Mouse (Mus musculus) liver, embryonic 14 days (tissue): Measurements from ENCODE around the gene Gm5155. TPM values are rescaled to one million over a fixed set of nuclear protein-coding genes. Genes with fewer than 3 reads are reported as not detected.

Experiments used
- polyA plus RNA-seq: library from polyadenylated mRNA; depleted of rRNA; stranded (reverse); fragments of >200 nt; gene quantifications from 2 replicates; pipeline ENCODE4 v1.2.3, GENCODE M21; 2012; rRNA removed

Gm5155 gene
- polyA plus RNA-seq = 0.01 and 0.02 TPM in 2 replicates

DNA sequence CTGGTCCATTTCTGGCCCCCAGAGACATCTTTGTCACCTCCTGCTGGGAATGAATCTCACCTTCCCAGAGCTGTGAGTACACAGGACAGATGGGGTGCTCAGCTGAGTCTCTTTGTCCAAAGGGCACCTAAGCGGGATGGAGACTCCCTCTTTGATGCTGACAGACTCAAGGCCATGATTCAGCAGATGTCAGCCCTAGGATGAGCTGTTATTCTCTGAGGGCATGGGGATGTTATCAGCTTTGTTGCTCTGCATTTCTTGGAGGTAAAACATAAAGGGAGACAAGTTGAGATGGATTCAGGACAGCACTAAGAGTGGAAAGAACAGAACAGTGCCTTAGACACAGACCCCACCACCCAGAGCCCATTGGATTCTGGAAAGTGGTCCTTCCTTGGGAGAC, at the start of gene Gm5155:
Gene Gm5155 (plus strand): TSS at position 301 of the 400 bp plus-strand sequence.

Other genes starting within 250 kb of the Gm5155 start
- 0.01 and 0.09 TPM in 2 replicates for gene Ceacam5, start 158.5 kb upstream of the Gm5155 start, polyA plus RNA-seq
- gene Ceacam14, start 59.1 kb upstream of the Gm5155 start, polyA plus RNA-seq = 0.14 and 0.41 TPM in 2 replicates
- 0.11 and 0.56 TPM in 2 replicates for gene Ceacam11, start 100.4 kb downstream of the Gm5155 start, polyA plus RNA-seq
- not detected in 2 replicates for gene Ceacam13, start 138.1 kb downstream of the Gm5155 start, polyA plus RNA-seq
- 0.12 and 0.33 TPM in 2 replicates for gene Ceacam12, start 194.2 kb downstream of the Gm5155 start, polyA plus RNA-seq